Mouse (Mus musculus) liver, embryonic 11.5 days (tissue): ENCODE results near the gene Adcy9. TPM values are rescaled to one million over a fixed set of nuclear protein-coding genes. Genes with fewer than 3 reads are reported as not detected.

Source experiments
- ATAC-seq: fragments of 200-750 bp; cut with Nextera tagmentation; replicated peaks from 2 replicates; pipeline ENCODE4 v1.8.0; 2017; ENCODE audit warnings: moderate number of reproducible peaks, mild to moderate bottlenecking, moderate TSS enrichment, moderate library complexity; ENCODE audit not compliant: low FRiP score
- DNase-seq: peaks from one replicate; pipeline ENCODE4 v3.0.0-alpha.2; 2017; ENCODE audit warnings: low spot score
- H3K27ac ChIP-seq: fragments of 300-500 bp; sonication (generic); 2 replicates; pipeline ENCODE4 v1.5.1; 2014; ENCODE audit warnings: mild to moderate bottlenecking, low read depth, low read length, control low read depth
- H3K27me3 ChIP-seq: fragments of 300-500 bp; sonication (generic); replicated peaks from 2 replicates; pipeline ENCODE4 v1.6.1; 2014; ENCODE audit warnings: low read length, mixed read lengths; ENCODE audit not compliant: control insufficient read depth, insufficient read depth
- H3K36me3 ChIP-seq: fragments of 300-500 bp; sonication (generic); 2 replicates; pipeline ENCODE4 v1.6.1; 2014; ENCODE audit warnings: mild to moderate bottlenecking, low read length, moderate library complexity, mixed read lengths; ENCODE audit not compliant: control insufficient read depth, insufficient read depth
- H3K4me1 ChIP-seq: fragments of 300-500 bp; sonication (generic); replicated peaks from 2 replicates; pipeline ENCODE4 v1.6.1; 2014; ENCODE audit warnings: low read length, mixed read lengths; ENCODE audit not compliant: control insufficient read depth, insufficient read depth
- H3K4me2 ChIP-seq: fragments of 300-500 bp; sonication (generic); 2 replicates; pipeline ENCODE4 v1.6.1; 2014; ENCODE audit warnings: mild to moderate bottlenecking, control low read depth, moderate library complexity
- H3K4me3 ChIP-seq: fragments of 300-500 bp; sonication (generic); 2 replicates; pipeline ENCODE4 v1.5.1; 2014; ENCODE audit warnings: low read depth, low read length, control low read depth
- H3K9ac ChIP-seq: fragments of 300-500 bp; sonication (generic); 2 replicates; pipeline ENCODE4 v1.6.1; 2014; ENCODE audit warnings: low read depth, low read length, control low read depth
- H3K9me3 ChIP-seq: fragments of 300-500 bp; sonication (generic); 2 replicates; pipeline ENCODE4 v1.6.1; 2016; ENCODE audit warnings: low read length, inconsistent platforms, mixed read lengths; ENCODE audit not compliant: control insufficient read depth
- WGBS: fragments of 180-500 bp; shearing (Covaris S2); extraction: QIAGEN DNeasy Blood & Tissue Kit; methylation state at CpG from one replicate; pipeline ENCODE4 v1.1.7; 2014; 5-methylcytosine and 5-hydroxymethylcytosine counted together
- polyA plus RNA-seq: library from polyadenylated mRNA; unstranded; fragments of >200 nt; fragmentation: Nextera tagmentation; extraction: Ambion mirVana; gene quantifications from 2 replicates; pipeline ENCODE4 v1.2.1, GENCODE M21; 2014

Adcy9 gene
- polyA plus RNA-seq, 1 experiment from 2014 or later: 1.6 TPM

DNA sequence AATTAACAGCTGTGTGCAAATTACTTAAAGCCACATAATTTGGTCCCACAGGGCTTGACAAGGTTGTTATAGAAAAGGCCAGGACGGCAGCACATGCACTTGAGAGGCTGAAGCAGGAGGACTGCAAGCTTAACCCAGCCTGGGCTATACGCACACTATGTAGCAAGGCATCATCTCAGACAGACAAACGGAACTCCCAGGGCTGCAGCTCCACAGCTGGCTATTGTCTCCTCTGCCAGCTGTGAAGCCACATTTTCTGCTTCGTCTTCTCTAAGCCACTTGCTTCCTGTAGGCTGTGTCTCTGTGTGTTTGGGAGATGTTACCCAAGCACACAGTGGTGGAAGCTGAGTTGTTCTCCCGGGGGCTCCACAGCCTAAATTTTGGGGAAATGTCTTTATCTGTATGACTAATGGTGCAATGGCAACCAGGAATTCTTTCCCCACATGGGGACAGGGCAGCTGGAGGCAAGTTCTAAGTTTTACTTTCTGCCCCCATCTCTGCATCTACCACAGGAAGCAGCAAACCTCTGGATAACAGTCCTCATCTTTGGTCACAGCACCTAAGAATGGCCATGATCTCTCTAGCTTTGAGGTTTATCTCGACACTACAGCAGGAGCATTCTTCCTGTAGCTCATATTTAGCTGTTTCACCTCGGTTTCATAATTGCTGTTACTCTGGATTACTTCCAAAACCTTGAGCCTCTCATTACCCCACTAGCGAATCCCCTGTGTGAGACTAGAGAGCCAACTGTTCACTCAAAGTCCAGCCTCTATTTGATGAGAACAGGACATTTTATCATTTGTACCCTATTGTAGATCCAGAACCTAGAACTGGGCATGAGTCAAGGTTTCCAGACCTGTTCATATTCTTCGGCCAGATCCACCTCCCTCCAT, 6.1 kb downstream of the Adcy9 start:
- Histone ChIP-seq H3K27ac (peak overlapping the region; percentile 66), H3K9me3 (no peaks in the 10 kb centered on the region), H3K9ac (peak overlapping the region; percentile 21; the same call in 1 of the 2 replicates), H3K36me3 (no peaks in the 10 kb centered on the region), H3K4me3 (peak overlapping the region; percentile 20; the same call in 1 of the 2 replicates), H3K4me1 (peaks cover 43% of the 10 kb centered on the region), H3K4me2 (peak overlapping the region; percentile 58), H3K27me3 (peaks cover 7% of the 10 kb centered on the region)
- WGBS: 38% methylated on average over 9 of the region's 9 CpGs
- peak; percentile 81 for ATAC-seq
- peak; percentile 39 for DNase-seq

GRCm38 (mm10) chr16:4413301-4413700, 7.0 kb downstream of the Adcy9 start:
- WGBS: 49% methylated on average over 14 of the region's 14 CpGs
- Histone ChIP-seq H3K4me2 (peak overlapping the region; percentile 58), H3K4me1 (peaks cover 42% of the 10 kb centered on the region), H3K9me3 (no peaks in the 10 kb centered on the region), H3K27me3 (no peaks in the 10 kb centered on the region; the same call in 1 of the 2 replicates), H3K9ac (peak overlapping the region; percentile 46; the same call in 1 of the 2 replicates), H3K4me3 (no peak overlapping the region), H3K27ac (peak overlapping the region; percentile 66), H3K36me3 (no peaks in the 10 kb centered on the region)
- DNase-seq: no peak
- no peak; the same call in 1 of the 2 replicates for ATAC-seq

GRCm38 (mm10) chr16:4412298-4412697, 8.0 kb downstream of the Adcy9 start:
- no peak overlapping the region for H3K27ac ChIP-seq
- H3K9me3 ChIP-seq: no peaks in the 10 kb centered on the region
- WGBS: 89% methylated on average over 4 of the region's 4 CpGs
- no peaks in the 10 kb centered on the region for H3K36me3 ChIP-seq
- no peak for ATAC-seq
- no peak overlapping the region for H3K9ac ChIP-seq
- no peaks in the 10 kb centered on the region; the same call in 1 of the 2 replicates for H3K27me3 ChIP-seq
- H3K4me1 ChIP-seq: peaks cover 34% of the 10 kb centered on the region
- no peak overlapping the region for H3K4me3 ChIP-seq
- H3K4me2 ChIP-seq: peak overlapping the region; percentile 12; the same call in 1 of the 2 replicates
- no peak for DNase-seq

DNA sequence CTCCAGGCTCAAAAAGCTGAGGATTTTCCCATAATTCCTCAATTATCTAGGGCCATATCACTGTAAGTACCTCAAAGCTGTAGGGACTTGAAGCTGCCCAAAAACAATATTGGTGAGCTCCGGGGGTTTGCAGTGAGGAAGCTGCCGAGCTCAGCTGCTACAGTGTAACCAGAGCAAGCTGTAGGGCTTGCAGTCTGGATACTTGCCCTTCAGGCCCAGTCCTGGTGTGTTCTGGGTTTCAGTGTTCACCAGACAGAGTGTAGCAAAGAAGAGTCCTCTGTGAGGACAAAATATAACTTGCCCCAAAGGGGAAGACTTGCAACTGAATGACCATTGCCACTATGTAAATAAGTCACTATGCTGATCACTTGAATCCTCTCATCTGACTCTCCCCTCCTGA, 9.0 kb downstream of the Adcy9 start:
- Histone ChIP-seq H3K4me1 (peaks cover 35% of the 10 kb centered on the region), H3K9me3 (no peaks in the 10 kb centered on the region), H3K27me3 (no peaks in the 10 kb centered on the region), H3K4me3 (no peak overlapping the region), H3K27ac (no peak overlapping the region), H3K9ac (no peak overlapping the region), H3K36me3 (no peaks in the 10 kb centered on the region), H3K4me2 (no peak overlapping the region)
- ATAC-seq (no peak), DNase-seq (no peak)
- WGBS: 68% methylated on average over 2 of the region's 2 CpGs

- Histone ChIP-seq H3K27me3 (no peaks in the 10 kb centered on the region), H3K27ac (no peak overlapping the region), H3K4me3 (no peak overlapping the region), H3K4me1 (peaks cover 21% of the 10 kb centered on the region), H3K9ac (no peak overlapping the region), H3K36me3 (no peaks in the 10 kb centered on the region), H3K9me3 (no peaks in the 10 kb centered on the region), H3K4me2 (no peak overlapping the region)
- 72% methylated on average over 2 of the region's 2 CpGs for WGBS
- ATAC-seq (no peak), DNase-seq (no peak)
Observed at GRCm38 (mm10) chr16:4407536-4407935, 12.8 kb downstream of the Adcy9 start.

DNA sequence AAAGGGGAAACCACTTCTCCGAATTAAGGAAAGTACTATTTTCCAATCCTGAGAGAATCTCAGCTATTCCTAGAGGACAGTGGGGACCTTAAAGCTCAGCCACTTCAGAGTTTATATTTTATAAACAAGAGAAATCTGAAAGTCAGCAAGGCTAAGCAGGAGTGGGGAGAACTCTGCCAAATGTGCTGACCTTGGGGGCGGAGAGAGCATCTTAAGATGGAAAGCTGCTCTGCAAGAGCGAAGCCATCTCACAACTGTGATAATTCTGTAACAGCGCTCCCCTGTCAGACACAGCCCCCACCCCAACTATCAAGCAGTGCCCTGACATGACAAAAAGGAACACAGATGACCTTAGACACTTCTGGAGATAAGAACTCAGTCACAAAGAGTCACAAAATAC, 13.6 kb downstream of the Adcy9 start:
- Histone ChIP-seq H3K27ac (no peak overlapping the region), H3K27me3 (no peaks in the 10 kb centered on the region), H3K9me3 (no peaks in the 10 kb centered on the region), H3K4me3 (no peak overlapping the region), H3K4me2 (no peak overlapping the region), H3K4me1 (peaks cover 21% of the 10 kb centered on the region), H3K36me3 (no peaks in the 10 kb centered on the region), H3K9ac (no peak overlapping the region)
- ATAC-seq (no peak), DNase-seq (no peak)
- 53% methylated on average over 4 of the region's 4 CpGs for WGBS

GRCm38 (mm10) chr16:4406047-4406586, 14.2 kb downstream of the Adcy9 start:
- no peaks in the 10 kb centered on the region for H3K27me3 ChIP-seq
- DNase-seq (no peak), ATAC-seq (no peak)
- no peak overlapping the region for H3K4me3 ChIP-seq
- H3K9me3 ChIP-seq: no peaks in the 10 kb centered on the region
- H3K4me2 ChIP-seq: no peak overlapping the region
- 92% methylated on average over 6 of the region's 6 CpGs for WGBS
- no peak overlapping the region for H3K9ac ChIP-seq
- H3K36me3 ChIP-seq: no peaks in the 10 kb centered on the region
- no peak overlapping the region for H3K27ac ChIP-seq
- H3K4me1 ChIP-seq: peaks cover 21% of the 10 kb centered on the region

- Histone ChIP-seq H3K4me1 (peaks cover 21% of the 10 kb centered on the region), H3K9ac (no peak overlapping the region), H3K4me3 (no peak overlapping the region), H3K27ac (no peak overlapping the region; the same call in 1 of the 2 replicates), H3K9me3 (no peaks in the 10 kb centered on the region), H3K27me3 (no peaks in the 10 kb centered on the region), H3K4me2 (no peak overlapping the region), H3K36me3 (no peaks in the 10 kb centered on the region)
- 62% methylated on average over 8 of the region's 8 CpGs for WGBS
- no peak for DNase-seq
- ATAC-seq: no peak
Observed at GRCm38 (mm10) chr16:4404933-4405761, 15.2 kb downstream of the Adcy9 start.
